Mouse (Mus musculus) T-helper 2 cell (primary cell): ENCODE measurements around the gene Prmt9.

Source experiments
- in situ Hi-C: fragments of 300-600 bp; cut with MboI, MseI; formaldehyde crosslinking; loops from one replicate; pipeline ENCODE4 v1.15.1; 2025; ENCODE audit warnings: high pct_unique_total_duplicates

The Prmt9 gene

DNA sequence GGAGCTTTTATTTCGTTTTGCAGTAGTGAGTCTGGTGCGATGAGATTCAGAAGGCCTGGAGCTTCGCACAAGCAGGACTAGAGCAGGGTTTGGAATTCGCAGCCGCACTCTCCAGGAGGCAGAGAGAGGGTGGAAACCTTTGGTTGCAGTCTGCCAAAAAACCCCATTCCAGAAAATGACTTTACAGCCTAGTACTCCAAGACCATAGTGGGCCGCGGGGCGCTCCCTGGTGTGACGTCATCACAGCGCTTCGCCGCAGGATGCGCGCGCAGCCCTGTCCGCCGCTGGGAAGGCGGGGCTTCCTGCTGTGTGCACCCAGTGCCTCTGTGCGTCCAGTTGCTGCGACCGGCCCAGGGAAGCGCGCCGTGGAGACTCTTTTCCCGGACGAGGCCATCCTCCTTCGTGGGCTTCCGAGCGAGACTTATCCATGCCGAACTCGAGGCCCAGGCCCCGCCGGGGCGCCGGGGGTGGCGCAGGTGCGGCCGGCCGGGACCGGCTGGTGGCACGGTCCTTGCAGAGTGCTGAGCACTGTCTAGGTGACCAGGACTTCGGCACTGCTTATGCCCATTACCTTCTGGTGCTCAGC lies at the start of gene Prmt9:
Gene Prmt9 (plus strand): TSS at position 277 of the 586 bp plus-strand sequence.
- in situ Hi-C loops = no loop called here

- in situ Hi-C loops = loop anchor here (10.0 kb wide), 1 partner anchor 1555 kb away; no protein-coding TSS in a partner anchor
Measured at GRCm38 (mm10) chr8:77500264-77500663, 48.9 kb upstream of the Prmt9 start.

- in situ Hi-C loops = loop anchor here (10.0 kb wide), 1 partner anchor 1554 kb away; no protein-coding TSS in a partner anchor
Measured at GRCm38 (mm10) chr8:77501131-77501530, 48.1 kb upstream of the Prmt9 start.

DNA sequence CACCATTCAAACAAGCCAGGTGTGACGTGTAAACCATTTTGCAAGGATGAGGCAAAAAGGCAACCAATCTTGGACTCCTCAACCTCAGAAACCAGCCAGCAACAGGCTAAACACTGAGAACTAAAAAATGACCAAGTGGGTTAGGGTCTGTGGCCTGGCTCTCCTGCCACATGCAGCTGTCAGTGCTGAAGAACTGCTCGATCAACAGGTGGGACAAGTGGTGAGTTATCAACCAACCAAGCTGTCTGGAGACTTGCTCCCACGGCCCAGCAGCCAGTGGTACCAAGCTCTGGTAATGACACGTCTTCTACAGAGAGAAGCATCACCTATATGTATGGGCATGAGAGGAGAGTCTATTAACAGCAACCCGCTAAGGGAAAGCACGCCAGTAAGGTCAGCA lies 46.6 kb upstream of the Prmt9 start:
- in situ Hi-C loops = loop anchor here (10.0 kb wide), 1 partner anchor 1552 kb away; no protein-coding TSS in a partner anchor

GRCm38 (mm10) chr8:77506539-77506938 lies 42.7 kb upstream of the Prmt9 start:
- in situ Hi-C loops = loop anchor here (10.0 kb wide), 1 partner anchor 1548 kb away; no protein-coding TSS in a partner anchor

GRCm38 (mm10) chr8:77507510-77508035 lies 41.6 kb upstream of the Prmt9 start:
- in situ Hi-C loops = loop anchor here (10.0 kb wide), 1 partner anchor 1547 kb away; no protein-coding TSS in a partner anchor

DNA sequence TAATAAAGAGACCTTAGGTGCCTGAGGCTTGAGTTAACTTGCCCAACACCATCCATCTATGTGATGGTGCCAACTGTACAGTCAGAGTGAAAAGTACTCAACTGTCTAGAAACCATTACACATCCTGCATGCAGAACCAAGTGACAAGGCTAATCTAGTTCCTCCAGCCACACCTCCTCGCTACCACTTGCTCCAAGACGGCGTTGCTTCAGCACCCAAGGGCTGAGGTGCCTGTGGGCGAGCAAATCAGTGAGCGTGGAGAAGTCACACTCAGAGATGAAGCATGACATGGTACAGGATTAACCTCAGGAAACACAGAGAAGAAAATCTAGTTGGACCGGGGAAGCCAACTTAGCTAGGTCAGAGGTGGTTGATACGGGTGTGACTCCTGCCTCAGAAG lies 40.2 kb upstream of the Prmt9 start:
- in situ Hi-C loops = loop anchor here (10.0 kb wide), 1 partner anchor 1546 kb away; no protein-coding TSS in a partner anchor

DNA sequence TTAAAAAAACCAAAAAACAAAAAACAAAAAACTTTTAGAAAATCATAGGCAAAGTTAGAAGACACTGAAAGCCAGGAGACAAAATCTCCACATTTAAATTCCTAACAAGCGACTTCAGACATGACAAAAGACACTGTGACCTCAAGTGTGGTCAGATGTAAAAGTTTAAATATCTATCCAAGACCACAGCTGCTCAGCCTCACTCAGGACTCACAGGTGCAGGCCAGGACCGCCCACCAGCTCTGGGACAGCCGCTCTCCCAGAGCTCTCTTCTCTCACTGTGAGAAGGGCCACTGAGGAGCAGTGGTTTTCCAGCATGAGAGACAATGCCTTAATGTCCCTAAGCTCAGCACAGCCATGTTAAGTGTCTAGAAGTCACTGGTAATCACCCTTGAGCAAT lies 38.8 kb upstream of the Prmt9 start:
- in situ Hi-C loops = no loop called here

GRCm38 (mm10) chr8:77511750-77512493 lies 37.3 kb upstream of the Prmt9 start:
- in situ Hi-C loops = no loop called here

- in situ Hi-C loops = no loop called here
Measured at GRCm38 (mm10) chr8:77515201-77515600, 34.0 kb upstream of the Prmt9 start.

- in situ Hi-C loops = no loop called here
Measured at GRCm38 (mm10) chr8:77515786-77516185, 33.4 kb upstream of the Prmt9 start.

- in situ Hi-C loops = no loop called here
Measured at GRCm38 (mm10) chr8:77516845-77517244, 32.4 kb upstream of the Prmt9 start.

DNA sequence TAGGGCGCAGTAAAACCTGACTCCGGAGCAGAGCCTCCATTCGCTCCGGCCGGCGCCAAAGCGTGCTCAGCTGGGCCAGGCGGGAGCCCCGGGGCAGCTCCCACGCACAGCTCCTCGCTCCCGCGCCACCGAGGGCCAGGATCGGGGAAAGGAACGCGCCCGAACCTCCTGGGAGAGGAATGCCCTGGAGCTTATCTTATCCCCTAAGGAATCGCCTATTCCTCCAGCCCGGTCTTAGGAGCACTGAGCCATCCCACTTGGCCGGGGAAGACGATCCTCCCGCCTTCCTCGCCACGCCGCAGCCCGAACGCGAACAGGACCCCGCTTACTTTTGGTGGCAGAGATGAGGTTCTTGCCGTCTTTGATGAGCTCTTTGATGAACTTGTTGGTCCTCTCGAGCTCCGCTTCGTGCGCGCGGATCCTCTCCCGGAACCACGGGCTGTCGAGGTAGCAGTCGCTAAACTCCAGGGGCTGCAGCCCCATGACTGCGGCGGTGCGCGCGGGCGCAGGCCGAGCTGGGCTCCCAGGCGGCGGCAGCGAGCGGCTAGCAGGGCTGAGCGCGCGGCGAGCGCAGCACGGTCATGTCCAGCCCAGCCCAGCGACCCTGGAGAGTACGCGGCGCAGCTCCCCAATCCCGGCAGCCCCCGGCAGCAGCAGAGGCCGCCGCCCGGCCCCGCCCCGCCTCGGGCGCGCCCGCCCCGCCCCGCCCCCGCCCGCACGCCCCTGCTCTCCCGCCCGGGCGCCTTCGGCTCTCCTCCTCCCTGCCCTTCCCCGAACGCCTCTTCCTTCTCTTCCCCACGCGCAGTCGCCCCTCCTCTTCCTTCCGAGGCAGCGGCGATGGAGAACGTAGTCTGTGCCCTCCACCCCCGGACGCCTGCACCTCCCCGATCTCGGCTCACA lies 31.6 kb upstream of the Prmt9 start, which contains the start of gene Arhgap10:
Gene Arhgap10 (minus strand): TSS at position 653 of the 900 bp plus-strand sequence.
- in situ Hi-C loops = no loop called here

DNA sequence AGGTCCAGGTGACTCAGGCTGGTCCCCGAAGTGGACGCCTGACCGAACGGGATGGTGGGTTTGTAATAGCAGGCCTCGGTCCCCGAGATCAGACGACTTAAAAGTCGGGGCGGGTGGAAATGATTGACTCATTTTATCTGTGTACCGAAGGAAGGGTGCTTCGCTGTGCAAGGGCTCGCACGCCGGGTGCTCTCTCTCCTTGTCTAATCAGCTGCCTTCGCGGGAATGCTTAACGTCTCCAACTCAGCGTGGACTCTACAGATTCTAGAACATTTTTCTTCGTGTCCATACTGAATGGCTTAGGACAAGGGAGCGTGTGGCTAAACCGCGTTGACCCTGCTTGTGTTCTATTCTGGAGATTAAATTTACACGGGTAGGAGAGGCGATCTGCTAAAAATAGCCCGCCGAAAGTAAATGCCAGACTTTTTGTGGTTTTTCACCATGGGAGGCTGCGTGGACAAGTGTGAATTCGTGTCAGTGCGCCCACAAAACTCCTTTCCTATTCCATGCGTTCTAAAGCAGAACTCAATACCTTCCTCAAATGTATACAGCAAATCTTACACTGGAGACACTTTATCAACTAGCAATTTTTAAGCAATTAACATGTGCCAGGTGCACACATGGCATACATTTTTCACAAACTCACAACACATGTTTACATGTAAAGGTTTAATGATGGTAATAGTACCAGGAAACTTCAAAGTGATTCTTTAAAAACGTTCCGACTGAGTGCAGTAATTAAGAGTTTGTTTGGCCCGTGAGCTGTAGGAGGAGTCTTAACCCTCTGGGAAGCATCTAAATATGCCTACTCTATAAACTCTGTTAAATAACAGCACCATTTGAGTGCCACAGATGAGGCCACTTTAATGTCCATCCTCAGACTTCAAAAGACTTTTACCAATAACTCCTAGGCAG lies 30.7 kb upstream of the Prmt9 start:
- in situ Hi-C loops = no loop called here

- in situ Hi-C loops = no loop called here
Measured at GRCm38 (mm10) chr8:77520601-77521000, 28.6 kb upstream of the Prmt9 start.

- in situ Hi-C loops = no loop called here
Measured at GRCm38 (mm10) chr8:77521028-77521785, 28.0 kb upstream of the Prmt9 start.

DNA sequence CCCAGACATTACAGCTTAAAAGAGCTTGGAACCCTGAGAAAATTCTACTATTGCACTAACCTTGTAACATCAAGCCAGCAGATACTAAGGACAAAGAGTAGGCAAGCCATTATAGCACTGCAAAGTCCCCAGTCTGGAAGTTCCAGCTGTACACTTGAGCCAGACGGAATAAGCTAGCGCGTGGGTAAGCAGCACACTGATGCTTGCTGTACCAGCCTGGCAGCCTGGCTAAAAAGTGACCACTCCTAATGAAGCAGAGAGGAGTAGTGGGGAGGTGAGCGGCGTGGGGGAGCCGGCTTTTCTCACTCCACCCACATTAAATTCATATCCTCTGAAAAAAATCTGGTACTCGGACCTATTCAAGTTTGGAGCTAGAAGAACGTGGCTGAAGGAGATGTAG lies 26.2 kb upstream of the Prmt9 start:
- in situ Hi-C loops = no loop called here

GRCm38 (mm10) chr8:77524018-77524615 lies 25.1 kb upstream of the Prmt9 start:
- in situ Hi-C loops = no loop called here

GRCm38 (mm10) chr8:77524906-77525305 lies 24.3 kb upstream of the Prmt9 start:
- in situ Hi-C loops = loop anchor here (5.0 kb wide), 1 partner anchor 108 kb away; no protein-coding TSS in a partner anchor
